Mouse (Mus musculus): ENCODE measurements around the gene Cbx5.

GRCm38 (mm10) chr15:103242885-103243284 is 3.3 kb upstream of the Cbx5 start:
- TF ChIP-seq CTCF (conservative IDR thresholded peaks at IDR 0.05 in 1 of 2, IDR thresholded peaks at IDR 0.05 in 1 of 2; ENCODE audit: low read depth in 2 of 2, low read length in 2 of 2) = no peak
- no peak for TF ChIP-seq CHD2 (IDR thresholded peaks at IDR 0.05; ENCODE audit: low read length)
- TF ChIP-seq USF1 (IDR thresholded peaks at IDR 0.05; ENCODE audit: low read depth, low read length) = no peak
- TF ChIP-seq POLR2A (IDR thresholded peaks at IDR 0.05; ENCODE audit: low read depth, low read length) = peak; percentile 17; the same call in 1 of the 2 replicates
- TF ChIP-seq MAZ (IDR thresholded peaks at IDR 0.05; ENCODE audit: low read depth, low read length) = no peak
- TF ChIP-seq ZC3H11A (IDR thresholded peaks at IDR 0.05; ENCODE audit: low read depth, low read length) = no peak

All from CH12.LX (cell line).